Mouse (Mus musculus): Measurements from ENCODE around the gene Gm20388. TPM values are rescaled to one million over a fixed set of nuclear protein-coding genes. Genes with fewer than 3 reads are reported as not detected.

Gene Gm20388
- total and polyA plus RNA-seq, 2 experiments from 2014 or later = 17.3 TPM; not detected in 1

GRCm38 (mm10) chr8:120657415-120657814, 746.8 kb downstream of the Gm20388 start:
- Histone ChIP-seq H3K9ac (replicated peaks; ENCODE audit: low read depth, low read length) (no peak overlapping the region), H3K4me1 (ENCODE audit: control insufficient read depth, insufficient read depth) (no peaks in the 10 kb centered on the region), H3K27me3 (ENCODE audit: control insufficient read depth, insufficient read depth, low read length) (no peaks in the 10 kb centered on the region), H3K9me3 (replicated peaks; ENCODE audit: control insufficient read depth, low read length) (no peaks in the 10 kb centered on the region), H3K27ac (ENCODE audit: low read depth) (no peak overlapping the region), H3K4me2 (ENCODE audit: low read depth, low read length) (no peak overlapping the region), H3K4me3 (ENCODE audit: low read depth, low read length) (no peak overlapping the region), H3K36me3 (replicated peaks; ENCODE audit: control insufficient read depth, insufficient read depth, low read length) (peaks cover 57% of the 10 kb centered on the region)
- DNase-seq (ENCODE audit: low spot score) = no peak
- TF ChIP-seq EP300 (IDR thresholded peaks at IDR 0.05; ENCODE audit: low read depth) = no peak
- TF ChIP-seq CTCF (IDR thresholded peaks at IDR 0.05; ENCODE audit: low read depth) = no peak
- 85% methylated on average over 8 of the region's 8 CpGs for WGBS
- no peak for ATAC-seq (ENCODE audit: insufficient read depth, low read depth)

DNA sequence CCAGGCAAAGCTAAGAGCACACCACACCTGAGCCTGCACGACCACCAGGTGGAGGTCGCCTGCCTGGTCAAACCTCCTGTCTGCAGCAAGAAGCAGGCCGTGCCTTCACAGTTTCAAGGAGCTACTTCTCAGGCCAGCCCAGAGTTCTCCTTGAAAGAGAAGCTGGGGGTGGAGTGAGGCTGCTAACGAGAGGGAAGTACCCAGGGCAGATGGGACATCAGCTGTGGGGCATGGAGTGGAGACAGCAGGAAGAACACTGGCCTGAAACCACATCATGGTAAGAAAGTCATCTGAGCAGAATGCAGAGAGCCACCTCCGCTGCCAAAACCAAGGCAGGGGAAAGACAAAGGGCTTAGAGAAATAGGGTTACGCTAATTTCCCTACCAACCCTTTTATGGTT, 753.9 kb downstream of the Gm20388 start:
- H3K9ac ChIP-seq (replicated peaks; ENCODE audit: low read depth, low read length) = no peak overlapping the region
- DNase-seq (ENCODE audit: low spot score) (no peak), ATAC-seq (ENCODE audit: insufficient read depth, low read depth) (no peak)
- no peak overlapping the region for H3K27ac ChIP-seq (ENCODE audit: low read depth)
- H3K4me2 ChIP-seq (ENCODE audit: low read depth, low read length) = no peak overlapping the region
- H3K9me3 ChIP-seq (replicated peaks; ENCODE audit: control insufficient read depth, low read length) = no peaks in the 10 kb centered on the region
- TF ChIP-seq CTCF (IDR thresholded peaks at IDR 0.05; ENCODE audit: low read depth) = no peak
- TF ChIP-seq EP300 (IDR thresholded peaks at IDR 0.05; ENCODE audit: low read depth) = no peak
- no peak overlapping the region for H3K4me3 ChIP-seq (ENCODE audit: low read depth, low read length)
- 81% methylated on average over 6 of the region's 6 CpGs for WGBS
- H3K4me1 ChIP-seq (ENCODE audit: control insufficient read depth, insufficient read depth) = peaks cover 17% of the 10 kb centered on the region
- 0 out of 2 replicates have a peak, but pooled peaks cover 5% of the 10 kb centered on the region for H3K36me3 ChIP-seq (replicated peaks; ENCODE audit: control insufficient read depth, insufficient read depth, low read length)
- no peaks in the 10 kb centered on the region for H3K27me3 ChIP-seq (ENCODE audit: control insufficient read depth, insufficient read depth, low read length)

DNA sequence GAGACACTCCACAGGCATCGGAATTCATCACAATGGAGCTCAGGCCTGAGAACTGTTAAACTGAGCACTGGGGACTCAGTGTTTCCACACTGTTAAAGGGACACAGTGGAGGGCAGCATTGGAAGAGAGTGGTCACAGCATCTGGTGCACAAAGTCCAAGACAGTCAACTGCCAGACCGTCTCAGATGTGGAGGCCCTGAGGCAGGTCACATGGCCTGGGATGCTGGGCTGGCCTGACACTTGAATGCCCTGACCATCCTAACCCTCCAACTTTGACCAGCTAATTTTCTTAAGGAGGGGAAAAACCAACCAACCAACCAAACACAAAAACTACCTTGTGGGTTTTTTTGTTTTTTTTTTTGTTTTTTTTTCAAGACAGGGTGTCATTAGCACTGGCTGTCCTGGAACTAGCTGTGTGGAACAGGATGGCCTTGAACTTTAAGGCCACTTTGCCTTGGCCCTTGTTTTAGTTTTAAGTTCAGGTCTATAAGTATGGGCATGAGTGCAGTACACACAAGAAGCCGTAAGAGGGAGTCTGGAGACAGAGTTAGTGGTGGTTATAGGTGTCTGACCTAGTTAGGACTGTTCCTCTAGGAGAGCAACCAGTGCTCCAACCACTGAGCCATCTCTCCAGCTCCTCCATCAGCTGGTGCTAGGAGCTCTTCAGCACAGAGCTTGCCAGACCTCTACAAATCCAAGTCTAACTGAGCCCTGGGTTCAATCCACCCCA, 755.2 kb downstream of the Gm20388 start:
- no peak overlapping the region for H3K4me3 ChIP-seq (ENCODE audit: low read depth, low read length)
- H3K9ac ChIP-seq (replicated peaks; ENCODE audit: low read depth, low read length) = peak overlapping the region; percentile 5; the same call in 1 of the 2 replicates
- DNase-seq (ENCODE audit: low spot score) (no peak), ATAC-seq (ENCODE audit: insufficient read depth, low read depth) (no peak)
- 66% methylated on average over 3 of the region's 3 CpGs for WGBS
- H3K36me3 ChIP-seq (replicated peaks; ENCODE audit: control insufficient read depth, insufficient read depth, low read length) = peaks cover 17% of the 10 kb centered on the region
- no peak for TF ChIP-seq EP300 (IDR thresholded peaks at IDR 0.05; ENCODE audit: low read depth)
- peak; percentile 5; the same call in 1 of the 2 replicates for TF ChIP-seq CTCF (IDR thresholded peaks at IDR 0.05; ENCODE audit: low read depth)
- peaks cover 28% of the 10 kb centered on the region for H3K4me1 ChIP-seq (ENCODE audit: control insufficient read depth, insufficient read depth)
- H3K27me3 ChIP-seq (ENCODE audit: control insufficient read depth, insufficient read depth, low read length) = no peaks in the 10 kb centered on the region
- peak overlapping the region; percentile 88 for H3K4me2 ChIP-seq (ENCODE audit: low read depth, low read length)
- no peaks in the 10 kb centered on the region for H3K9me3 ChIP-seq (replicated peaks; ENCODE audit: control insufficient read depth, low read length)
- no peak overlapping the region for H3K27ac ChIP-seq (ENCODE audit: low read depth)

DNA sequence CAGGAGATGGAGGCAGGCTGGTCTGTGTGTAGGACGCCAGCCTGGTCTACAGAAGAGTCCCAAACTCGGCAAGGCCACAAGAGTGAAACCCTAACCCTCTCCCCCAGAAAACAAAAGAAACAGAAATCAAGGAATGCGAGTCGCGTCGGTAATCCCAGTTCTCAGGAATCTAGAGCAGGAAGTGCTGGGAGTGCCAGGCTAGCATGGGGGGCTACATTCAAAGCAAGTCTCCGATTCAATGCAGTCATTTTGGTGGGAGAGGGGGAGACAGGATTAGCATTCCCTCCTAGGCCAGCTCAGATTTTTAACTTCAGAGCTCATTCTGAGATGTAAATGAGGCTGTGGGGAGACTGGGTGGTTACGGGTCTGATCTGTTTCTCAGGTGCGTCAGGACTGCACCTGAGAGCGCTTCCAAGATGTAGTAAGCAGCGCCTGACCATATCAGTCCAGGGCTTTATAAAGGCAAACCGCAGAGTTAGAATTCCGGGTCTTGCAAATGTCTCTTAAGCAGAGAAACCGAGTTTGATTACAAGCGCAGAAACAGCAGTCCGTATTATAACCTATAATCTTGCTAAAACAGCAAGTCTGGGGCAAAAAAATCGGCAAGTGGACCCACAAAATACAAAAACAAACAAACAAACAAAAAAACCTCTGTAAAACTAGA, 756.3 kb downstream of the Gm20388 start:
- Histone ChIP-seq H3K27me3 (ENCODE audit: control insufficient read depth, insufficient read depth, low read length) (no peaks in the 10 kb centered on the region), H3K36me3 (replicated peaks; ENCODE audit: control insufficient read depth, insufficient read depth, low read length) (peaks cover 28% of the 10 kb centered on the region), H3K9me3 (replicated peaks; ENCODE audit: control insufficient read depth, low read length) (no peaks in the 10 kb centered on the region), H3K4me3 (ENCODE audit: low read depth, low read length) (peak overlapping the region; percentile 87), H3K27ac (ENCODE audit: low read depth) (peak overlapping the region; percentile 98), H3K4me2 (ENCODE audit: low read depth, low read length) (peak overlapping the region; percentile 88), H3K9ac (replicated peaks; ENCODE audit: low read depth, low read length) (peak overlapping the region; percentile 99), H3K4me1 (ENCODE audit: control insufficient read depth, insufficient read depth) (peaks cover 28% of the 10 kb centered on the region)
- WGBS = 8% methylated on average over 17 of the region's 17 CpGs
- ATAC-seq (ENCODE audit: insufficient read depth, low read depth) (no peak), DNase-seq (ENCODE audit: low spot score) (no peak)
- TF ChIP-seq CTCF (IDR thresholded peaks at IDR 0.05; ENCODE audit: low read depth) (no peak), EP300 (IDR thresholded peaks at IDR 0.05; ENCODE audit: low read depth) (no peak)

DNA sequence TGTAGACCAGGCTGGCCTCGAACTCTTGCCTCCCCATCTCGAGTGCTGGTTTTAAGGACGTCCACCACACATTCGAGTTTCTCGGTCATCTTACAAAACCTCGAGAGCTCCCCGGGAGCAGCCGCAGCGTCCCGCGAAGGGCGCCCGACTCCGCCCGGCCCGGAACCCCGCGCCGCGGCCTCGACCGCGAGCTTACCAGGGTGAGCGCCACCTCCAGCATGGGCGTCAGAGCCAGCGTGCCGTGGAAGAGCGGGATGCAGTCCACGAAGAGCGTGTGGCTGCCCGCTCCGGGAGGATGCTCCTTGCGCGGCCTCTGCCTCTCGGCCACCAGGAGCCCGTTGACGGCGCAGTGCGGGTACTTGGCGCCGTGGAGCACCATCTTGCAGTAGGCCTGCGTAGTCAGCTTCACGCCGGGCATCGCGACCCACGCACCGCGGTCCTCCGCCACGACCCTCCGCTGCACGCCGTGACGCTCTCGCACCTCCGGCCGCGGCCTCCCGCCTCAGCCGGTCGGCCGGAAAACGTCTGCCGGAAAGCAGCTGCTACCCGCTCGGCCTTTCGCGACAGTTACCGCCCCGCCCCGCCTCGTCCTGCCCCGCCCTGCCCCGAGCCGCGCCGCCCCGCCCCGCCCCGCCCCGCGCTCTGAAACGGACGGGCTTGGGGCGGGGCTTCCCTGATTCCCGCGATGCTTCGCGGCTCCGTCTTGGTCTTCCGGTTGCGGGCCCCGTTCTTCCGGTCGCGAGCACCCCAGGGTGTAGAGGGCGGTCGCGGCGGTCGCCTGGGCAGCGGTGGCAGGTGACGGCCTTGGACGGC, 757.1 kb downstream of the Gm20388 start, which contains the start of the genes Gm27021 and Cox4i1:
Gene Gm27021 (minus strand): TSS at position 519 of the 813 bp plus-strand sequence.
Gene Cox4i1 (plus strand): TSS at position 662 of the 813 bp plus-strand sequence.
- no peak for TF ChIP-seq EP300 (IDR thresholded peaks at IDR 0.05; ENCODE audit: low read depth)
- peak within 1 kb of the TSS; percentile 88 for H3K4me2 ChIP-seq (ENCODE audit: low read depth, low read length)
- H3K27ac ChIP-seq (ENCODE audit: low read depth) = peak within 1 kb of the TSS; percentile 98
- H3K4me1 ChIP-seq (ENCODE audit: control insufficient read depth, insufficient read depth) = peaks cover 28% of the 10 kb centered on the region
- H3K4me3 ChIP-seq (ENCODE audit: low read depth, low read length) = peak within 1 kb of the TSS; percentile 87
- WGBS = 0% methylated on average over 72 of the region's 105 CpGs
- no peaks in the 10 kb centered on the region for H3K27me3 ChIP-seq (ENCODE audit: control insufficient read depth, insufficient read depth, low read length)
- DNase-seq (ENCODE audit: low spot score) = peak; percentile 95
- H3K36me3 ChIP-seq (replicated peaks; ENCODE audit: control insufficient read depth, insufficient read depth, low read length) = peaks cover 36% of the 10 kb centered on the region
- peak; percentile 96 for ATAC-seq (ENCODE audit: insufficient read depth, low read depth)
- H3K9ac ChIP-seq (replicated peaks; ENCODE audit: low read depth, low read length) = peak within 1 kb of the TSS; percentile 99
- H3K9me3 ChIP-seq (replicated peaks; ENCODE audit: control insufficient read depth, low read length) = no peaks in the 10 kb centered on the region
